Mouse (Mus musculus) forebrain, embryonic 13.5 days (tissue): ENCODE measurements around the gene Gpatch1. TPM values are rescaled to one million over a fixed set of nuclear protein-coding genes. Genes with fewer than 3 reads are reported as not detected.

Experiments used
- ATAC-seq: fragments of 200-750 bp; cut with Nextera tagmentation; 2 replicates; pipeline ENCODE4 v1.8.0; 2017
- H3K27ac ChIP-seq: fragments of 300-500 bp; sonication (generic); 2 replicates; pipeline ENCODE4 v1.5.1; 2015; ENCODE audit warnings: inconsistent platforms, mild to moderate bottlenecking, moderate library complexity
- H3K27me3 ChIP-seq: fragments of 300-500 bp; sonication (generic); 2 replicates; pipeline ENCODE4 v1.6.1; 2015; ENCODE audit warnings: mild to moderate bottlenecking, inconsistent platforms
- H3K36me3 ChIP-seq: fragments of 300-500 bp; sonication (generic); 2 replicates; pipeline ENCODE4 v1.6.1; 2015; ENCODE audit warnings: mild to moderate bottlenecking, inconsistent platforms; ENCODE audit not compliant: poor library complexity, severe bottlenecking
- H3K4me1 ChIP-seq: fragments of 300-500 bp; sonication (generic); 2 replicates; pipeline ENCODE4 v1.6.1; 2015; ENCODE audit warnings: inconsistent platforms
- H3K4me2 ChIP-seq: fragments of 300-500 bp; sonication (generic); 2 replicates; pipeline ENCODE4 v1.6.1; 2015; ENCODE audit warnings: inconsistent platforms, mild to moderate bottlenecking, moderate library complexity
- H3K4me3 ChIP-seq: fragments of 300-500 bp; sonication (generic); 2 replicates; pipeline ENCODE4 v1.5.1; 2015; ENCODE audit warnings: mild to moderate bottlenecking, inconsistent platforms
- H3K9ac ChIP-seq: fragments of 300-500 bp; sonication (generic); 2 replicates; pipeline ENCODE4 v1.6.1; 2015; ENCODE audit warnings: mild to moderate bottlenecking, inconsistent platforms
- H3K9me3 ChIP-seq: fragments of 300-500 bp; sonication (generic); replicated peaks from 2 replicates; pipeline ENCODE4 v1.6.1; 2016; ENCODE audit warnings: inconsistent platforms
- WGBS: fragments of 180-500 bp; shearing (Covaris S2); methylation state at CpG from one replicate; pipeline ENCODE4 v1.1.7; 2015; 5-methylcytosine and 5-hydroxymethylcytosine counted together
- polyA plus RNA-seq: library from polyadenylated mRNA; unstranded; fragments of >200 nt; fragmentation: Nextera tagmentation; extraction: Ambion mirVana; gene quantifications from 2 replicates; pipeline ENCODE4 v1.2.1, GENCODE M21; 2015

Gene Gpatch1
- 19.3 and 19.5 TPM in 2 replicates for polyA plus RNA-seq

GRCm38 (mm10) chr7:35317729-35318609 is at the start of gene Gpatch1:
Gene Gpatch1, minus strand, starts transcription at chr7:35318440.
- peaks cover 12% of the 10 kb centered on the region for H3K4me1 ChIP-seq
- no peaks in the 10 kb centered on the region for H3K9me3 ChIP-seq
- peak; percentile 84 for ATAC-seq
- H3K9ac ChIP-seq: peak within 1 kb of the TSS; percentile 82
- peak within 1 kb of the TSS; percentile 90 for H3K4me3 ChIP-seq
- H3K36me3 ChIP-seq: no peaks in the 10 kb centered on the region
- peak within 1 kb of the TSS; percentile 22; the same call in 1 of the 2 replicates for H3K27ac ChIP-seq
- peak within 1 kb of the TSS; percentile 82 for H3K4me2 ChIP-seq
- 2% methylated on average over 39 of the region's 39 CpGs for WGBS
- no peaks in the 10 kb centered on the region for H3K27me3 ChIP-seq

- Histone ChIP-seq H3K9me3 (no peaks in the 10 kb centered on the region), H3K27ac (no peak overlapping the region), H3K4me2 (no peak overlapping the region), H3K9ac (no peak overlapping the region), H3K27me3 (no peaks in the 10 kb centered on the region), H3K4me1 (no peaks in the 10 kb centered on the region), H3K36me3 (no peaks in the 10 kb centered on the region), H3K4me3 (no peak overlapping the region)
- ATAC-seq: no peak
- 81% methylated on average over 12 of the region's 12 CpGs for WGBS
Measured at GRCm38 (mm10) chr7:35365161-35365910, 47.1 kb upstream of the Gpatch1 start.

GRCm38 (mm10) chr7:35362868-35363267 is 44.6 kb upstream of the Gpatch1 start:
- ATAC-seq: no peak
- 85% methylated on average over 5 of the region's 5 CpGs for WGBS

GRCm38 (mm10) chr7:35362253-35362652 is 44.0 kb upstream of the Gpatch1 start:
- H3K9ac ChIP-seq: no peak overlapping the region
- no peaks in the 10 kb centered on the region for H3K36me3 ChIP-seq
- no peak overlapping the region for H3K27ac ChIP-seq
- H3K4me1 ChIP-seq: no peaks in the 10 kb centered on the region
- no peaks in the 10 kb centered on the region for H3K27me3 ChIP-seq
- WGBS: 78% methylated on average over 5 of the region's 5 CpGs
- no peak overlapping the region for H3K4me3 ChIP-seq
- H3K4me2 ChIP-seq: no peak overlapping the region
- H3K9me3 ChIP-seq: no peaks in the 10 kb centered on the region
- ATAC-seq: no peak

More at GRCm38 (mm10) chr7:35362868-35363267, 44.6 kb upstream of the Gpatch1 start:
- H3K27ac ChIP-seq: no peak overlapping the region
- H3K4me3 ChIP-seq: no peak overlapping the region
- no peak overlapping the region for H3K9ac ChIP-seq
- no peaks in the 10 kb centered on the region for H3K36me3 ChIP-seq
- H3K27me3 ChIP-seq: no peaks in the 10 kb centered on the region
- H3K4me1 ChIP-seq: no peaks in the 10 kb centered on the region
- H3K4me2 ChIP-seq: no peak overlapping the region
- H3K9me3 ChIP-seq: no peaks in the 10 kb centered on the region

GRCm38 (mm10) chr7:35357621-35358020 is 39.4 kb upstream of the Gpatch1 start:
- H3K27ac ChIP-seq: no peak overlapping the region
- H3K27me3 ChIP-seq: no peaks in the 10 kb centered on the region
- no peaks in the 10 kb centered on the region for H3K9me3 ChIP-seq
- no peaks in the 10 kb centered on the region for H3K4me1 ChIP-seq
- whole genome bisulfite sequencing: 89% methylated on average over 12 of the region's 12 CpGs
- no peak overlapping the region for H3K9ac ChIP-seq
- H3K4me2 ChIP-seq: no peak overlapping the region
- H3K4me3 ChIP-seq: no peak overlapping the region
- no peaks in the 10 kb centered on the region for H3K36me3 ChIP-seq
- no peak for ATAC-seq

- H3K9me3 ChIP-seq: no peaks in the 10 kb centered on the region
- no peak for ATAC-seq
- WGBS: 84% methylated on average over 5 of the region's 5 CpGs
- no peak overlapping the region for H3K27ac ChIP-seq
- no peak overlapping the region for H3K4me2 ChIP-seq
- no peaks in the 10 kb centered on the region for H3K27me3 ChIP-seq
- no peaks in the 10 kb centered on the region for H3K36me3 ChIP-seq
- no peaks in the 10 kb centered on the region for H3K4me1 ChIP-seq
- H3K9ac ChIP-seq: no peak overlapping the region
- no peak overlapping the region for H3K4me3 ChIP-seq
Measured at GRCm38 (mm10) chr7:35355303-35355872, 37.1 kb upstream of the Gpatch1 start.

GRCm38 (mm10) chr7:35353306-35353705 is 35.1 kb upstream of the Gpatch1 start:
- 95% methylated on average over 15 of the region's 15 CpGs for WGBS
- ATAC-seq: no peak
- no peaks in the 10 kb centered on the region for H3K36me3 ChIP-seq
- no peak overlapping the region for H3K9ac ChIP-seq
- H3K9me3 ChIP-seq: no peaks in the 10 kb centered on the region
- H3K4me2 ChIP-seq: no peak overlapping the region
- H3K27me3 ChIP-seq: no peaks in the 10 kb centered on the region
- H3K4me3 ChIP-seq: no peak overlapping the region
- no peaks in the 10 kb centered on the region for H3K4me1 ChIP-seq
- no peak overlapping the region for H3K27ac ChIP-seq

- no peak for ATAC-seq
- Histone ChIP-seq H3K27ac (no peak overlapping the region), H3K4me1 (no peaks in the 10 kb centered on the region), H3K9me3 (no peaks in the 10 kb centered on the region), H3K4me3 (no peak overlapping the region), H3K36me3 (no peaks in the 10 kb centered on the region), H3K27me3 (no peaks in the 10 kb centered on the region), H3K4me2 (no peak overlapping the region), H3K9ac (no peak overlapping the region)
- 95% methylated on average over 3 of the region's 3 CpGs for WGBS
Measured at GRCm38 (mm10) chr7:35351155-35351554, 32.9 kb upstream of the Gpatch1 start.

- Histone ChIP-seq H3K27ac (no peak overlapping the region), H3K27me3 (no peaks in the 10 kb centered on the region), H3K4me1 (no peaks in the 10 kb centered on the region), H3K36me3 (no peaks in the 10 kb centered on the region), H3K9ac (no peak overlapping the region), H3K9me3 (no peaks in the 10 kb centered on the region), H3K4me3 (no peak overlapping the region), H3K4me2 (no peak overlapping the region)
- no peak for ATAC-seq
- 92% methylated on average over 8 of the region's 8 CpGs for WGBS
Measured at GRCm38 (mm10) chr7:35349886-35350684, 31.8 kb upstream of the Gpatch1 start.

- Histone ChIP-seq H3K27ac (no peak overlapping the region), H3K36me3 (no peaks in the 10 kb centered on the region), H3K9ac (no peak overlapping the region), H3K9me3 (no peaks in the 10 kb centered on the region), H3K4me1 (no peaks in the 10 kb centered on the region), H3K4me2 (no peak overlapping the region), H3K27me3 (no peaks in the 10 kb centered on the region), H3K4me3 (no peak overlapping the region)
- ATAC-seq: no peak
- 88% methylated on average over 4 of the region's 4 CpGs for WGBS
Measured at GRCm38 (mm10) chr7:35349022-35349421, 30.8 kb upstream of the Gpatch1 start.

GRCm38 (mm10) chr7:35347918-35348700 is 29.9 kb upstream of the Gpatch1 start:
- 81% methylated on average over 17 of the region's 18 CpGs for whole genome bisulfite sequencing
- no peak overlapping the region for H3K27ac ChIP-seq
- no peak overlapping the region for H3K4me2 ChIP-seq
- ATAC-seq: no peak
- no peaks in the 10 kb centered on the region for H3K36me3 ChIP-seq
- H3K4me1 ChIP-seq: no peaks in the 10 kb centered on the region
- no peak overlapping the region for H3K9ac ChIP-seq
- H3K27me3 ChIP-seq: no peaks in the 10 kb centered on the region
- H3K4me3 ChIP-seq: no peak overlapping the region
- no peaks in the 10 kb centered on the region for H3K9me3 ChIP-seq
